Mouse (Mus musculus) limb, embryonic 15.5 days (tissue): ENCODE results near the gene Fgfr2. TPM values are rescaled to one million over a fixed set of nuclear protein-coding genes. Genes with fewer than 3 reads are reported as not detected.

Experiments used
- ATAC-seq: fragments of 200-750 bp; cut with Nextera tagmentation; 2 replicates; pipeline ENCODE4 v1.8.0; 2017; ENCODE audit warnings: low read depth, moderate TSS enrichment; ENCODE audit not compliant: insufficient number of reproducible peaks, low FRiP score, low TSS enrichment
- H3K27ac ChIP-seq: fragments of 300-500 bp; sonication (generic); 2 replicates; pipeline ENCODE4 v1.5.1; 2015; ENCODE audit warnings: moderate library complexity, mild to moderate bottlenecking, inconsistent platforms
- H3K27me3 ChIP-seq: fragments of 300-500 bp; sonication (generic); 2 replicates; pipeline ENCODE4 v1.6.1; 2015; ENCODE audit warnings: inconsistent platforms
- H3K36me3 ChIP-seq: fragments of 300-500 bp; sonication (generic); 2 replicates; pipeline ENCODE4 v1.6.1; 2015; ENCODE audit warnings: inconsistent platforms
- H3K4me1 ChIP-seq: fragments of 300-500 bp; sonication (generic); 2 replicates; pipeline ENCODE4 v1.6.1; 2015; ENCODE audit warnings: inconsistent platforms
- H3K4me2 ChIP-seq: fragments of 300-500 bp; sonication (generic); 2 replicates; pipeline ENCODE4 v1.6.1; 2015; ENCODE audit warnings: mild to moderate bottlenecking, inconsistent platforms
- H3K4me3 ChIP-seq: fragments of 300-500 bp; sonication (generic); 2 replicates; pipeline ENCODE4 v1.5.1; 2015; ENCODE audit warnings: mild to moderate bottlenecking, inconsistent platforms
- H3K9ac ChIP-seq: fragments of 300-500 bp; sonication (generic); 2 replicates; pipeline ENCODE4 v1.6.1; 2015; ENCODE audit warnings: inconsistent platforms
- H3K9me3 ChIP-seq: fragments of 300-500 bp; sonication (generic); 2 replicates; pipeline ENCODE4 v1.6.1; 2016; ENCODE audit warnings: inconsistent platforms
- WGBS: fragments of 180-500 bp; shearing (Covaris S2); methylation state at CpG from one replicate; pipeline ENCODE4 v1.1.7; 2015; 5-methylcytosine and 5-hydroxymethylcytosine counted together
- polyA plus RNA-seq: library from polyadenylated mRNA; unstranded; fragments of >200 nt; fragmentation: Nextera tagmentation; extraction: Ambion mirVana; gene quantifications from 2 replicates; pipeline ENCODE4 v1.2.1, GENCODE M21; 2015

Fgfr2 gene
- polyA plus RNA-seq, 1 experiment from 2014 or later = 101 TPM

DNA sequence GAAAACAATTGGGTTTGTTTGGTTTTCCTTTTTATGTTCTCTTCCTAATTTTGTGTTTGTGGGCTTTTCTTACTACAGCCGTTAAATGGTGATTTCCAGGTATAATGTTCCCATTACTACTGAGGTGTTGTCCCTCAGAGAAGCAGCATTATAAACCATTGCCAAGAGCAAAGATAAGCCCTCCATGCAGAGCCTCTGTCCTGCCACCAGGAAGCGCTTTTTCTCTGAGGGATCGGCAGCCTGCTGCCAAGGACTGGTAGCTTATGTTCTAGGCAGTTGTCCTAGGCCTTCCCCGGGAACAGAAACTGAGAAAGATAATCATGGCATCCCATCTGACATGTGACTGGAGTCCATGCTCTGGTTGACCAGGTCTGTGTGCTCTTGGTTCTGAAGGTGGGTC, 2374.0 kb downstream of the Fgfr2 start:
- no peak for ATAC-seq
- no peak overlapping the region for H3K9ac ChIP-seq
- H3K4me3 ChIP-seq = no peak overlapping the region
- H3K27me3 ChIP-seq = no peaks in the 10 kb centered on the region
- H3K9me3 ChIP-seq = no peaks in the 10 kb centered on the region
- H3K36me3 ChIP-seq = peaks cover 79% of the 10 kb centered on the region
- no peaks in the 10 kb centered on the region for H3K4me1 ChIP-seq
- H3K4me2 ChIP-seq = no peak overlapping the region
- no peak overlapping the region for H3K27ac ChIP-seq
- WGBS = 89% methylated on average over 4 of the region's 4 CpGs

DNA sequence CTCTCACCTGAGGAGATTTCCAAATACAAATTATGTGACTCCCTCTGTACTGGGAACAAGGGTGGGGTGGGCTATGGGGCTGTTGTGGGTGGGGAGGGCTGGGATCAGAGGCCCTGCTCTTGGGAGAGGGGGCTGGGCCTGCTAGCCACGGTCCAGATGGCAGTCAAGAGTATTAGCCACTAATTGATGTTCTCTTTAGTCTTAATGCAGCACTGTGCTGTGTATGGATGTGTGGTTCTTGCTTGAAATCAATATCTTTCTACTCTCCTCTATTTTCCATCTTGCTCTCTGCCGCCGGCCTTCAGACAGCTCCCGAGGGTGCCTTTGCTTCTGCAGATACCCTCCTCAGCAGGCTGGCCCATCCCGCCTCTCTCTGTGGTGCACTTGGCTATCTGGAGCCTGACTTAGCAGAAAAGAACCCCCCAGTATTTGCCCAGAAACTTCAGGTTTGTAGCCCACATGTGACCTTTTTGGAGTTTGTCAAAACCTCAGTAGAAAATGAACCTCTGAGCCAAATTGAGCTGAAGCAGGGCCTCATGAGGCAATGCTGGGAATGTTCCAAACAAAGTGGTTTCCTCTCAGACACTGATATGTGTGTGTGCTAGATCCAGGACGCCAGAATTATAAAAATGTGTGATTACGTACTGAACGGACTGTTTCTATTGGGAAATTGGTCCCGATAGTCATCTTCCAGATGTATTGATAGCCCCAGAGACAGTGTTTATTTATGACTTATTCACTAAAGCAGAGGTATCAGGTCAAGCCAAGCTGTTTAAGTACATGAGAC, 2379.7 kb downstream of the Fgfr2 start:
- Histone ChIP-seq H3K4me3 (no peak overlapping the region), H3K27me3 (no peaks in the 10 kb centered on the region), H3K4me2 (no peak overlapping the region), H3K27ac (no peak overlapping the region), H3K9ac (no peak overlapping the region), H3K9me3 (no peaks in the 10 kb centered on the region), H3K36me3 (peaks cover 87% of the 10 kb centered on the region), H3K4me1 (peaks cover 3% of the 10 kb centered on the region; the same call in 1 of the 2 replicates)
- ATAC-seq = no peak
- WGBS = 56% methylated on average over 9 of the region's 9 CpGs

DNA sequence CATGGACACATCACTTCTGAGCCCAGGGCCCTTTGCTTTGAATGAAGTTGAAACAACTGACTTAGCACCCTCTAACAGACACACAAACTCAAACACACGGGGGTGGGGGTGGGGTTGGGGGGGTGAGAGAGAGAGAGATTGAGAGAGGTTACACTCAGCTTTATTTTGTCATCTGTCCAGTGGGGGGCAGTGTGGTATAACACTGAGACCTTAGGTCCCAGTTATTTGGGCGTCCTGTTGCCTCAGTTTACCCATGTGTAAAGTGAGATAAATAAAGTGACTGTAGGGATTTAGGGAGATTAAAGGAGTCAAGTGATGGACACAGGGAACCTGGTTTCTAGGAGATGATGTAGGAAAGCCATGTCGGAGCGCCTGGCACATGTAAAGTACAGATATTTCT, 2382.1 kb downstream of the Fgfr2 start:
- peaks cover 84% of the 10 kb centered on the region for H3K36me3 ChIP-seq
- 84% methylated on average over 4 of the region's 4 CpGs for WGBS
- no peaks in the 10 kb centered on the region for H3K9me3 ChIP-seq
- no peak for ATAC-seq
- H3K4me2 ChIP-seq = no peak overlapping the region
- no peak overlapping the region for H3K4me3 ChIP-seq
- H3K4me1 ChIP-seq = peaks cover 3% of the 10 kb centered on the region; the same call in 1 of the 2 replicates
- H3K9ac ChIP-seq = no peak overlapping the region
- no peak overlapping the region for H3K27ac ChIP-seq
- H3K27me3 ChIP-seq = no peaks in the 10 kb centered on the region

DNA sequence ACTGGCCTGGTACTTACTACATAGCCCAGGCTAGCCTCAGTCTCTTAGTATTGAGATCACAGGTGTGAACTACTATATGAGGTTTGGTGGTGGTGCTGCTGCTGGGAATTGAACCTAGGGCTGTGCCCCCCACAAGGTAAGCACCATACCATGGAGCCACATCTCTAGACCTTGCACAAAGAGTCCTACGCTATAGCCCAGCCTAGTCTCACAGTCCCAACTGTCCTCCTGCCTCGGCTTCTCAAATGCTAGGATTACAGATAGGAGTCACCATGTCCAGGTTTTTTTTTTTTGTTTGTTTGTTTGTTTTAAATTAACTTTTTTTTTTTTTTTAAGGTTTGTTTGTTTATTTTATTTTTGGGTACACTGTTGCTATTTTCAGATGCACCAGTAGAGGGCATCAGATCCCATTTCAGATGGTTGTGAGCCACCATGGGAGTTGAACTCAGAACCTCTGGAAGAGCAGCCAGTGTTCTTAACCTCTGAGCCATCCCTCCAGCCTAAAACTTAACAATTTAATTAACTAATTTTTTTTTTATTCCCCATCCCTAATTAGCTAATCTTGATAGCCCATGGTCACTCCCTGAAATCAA, 2388.9 kb downstream of the Fgfr2 start:
- no peak for ATAC-seq
- no peak overlapping the region for H3K9ac ChIP-seq
- no peak overlapping the region for H3K27ac ChIP-seq
- H3K27me3 ChIP-seq = no peaks in the 10 kb centered on the region
- no peaks in the 10 kb centered on the region for H3K9me3 ChIP-seq
- H3K4me3 ChIP-seq = no peak overlapping the region
- peaks cover 68% of the 10 kb centered on the region for H3K36me3 ChIP-seq
- 0 out of 2 replicates have a peak, but pooled peaks cover 3% of the 10 kb centered on the region for H3K4me1 ChIP-seq
- H3K4me2 ChIP-seq = no peak overlapping the region
- WGBS = 94% methylated on average over 2 of the region's 2 CpGs

DNA sequence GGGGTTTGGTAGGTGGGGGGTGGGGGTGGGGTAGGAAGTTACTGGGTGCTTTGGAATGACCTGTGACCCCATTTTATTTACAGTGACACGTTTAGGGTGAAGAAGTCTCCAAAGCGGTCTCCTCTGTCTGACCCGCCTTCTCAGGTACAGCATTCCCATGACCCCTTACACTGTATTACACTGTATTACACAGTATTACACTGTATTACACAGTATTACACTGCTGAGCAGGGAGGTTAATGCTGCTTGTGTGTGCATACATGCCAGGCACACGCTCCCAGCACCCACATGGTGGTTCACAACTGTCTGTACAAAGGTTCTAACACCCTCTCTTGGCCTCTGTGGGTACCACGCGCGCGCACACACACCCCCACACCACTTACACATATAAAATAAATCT, 2389.7 kb downstream of the Fgfr2 start:
- H3K4me1 ChIP-seq = 0 out of 2 replicates have a peak, but pooled peaks cover 3% of the 10 kb centered on the region
- no peaks in the 10 kb centered on the region for H3K27me3 ChIP-seq
- H3K4me3 ChIP-seq = no peak overlapping the region
- H3K27ac ChIP-seq = no peak overlapping the region
- no peak overlapping the region for H3K4me2 ChIP-seq
- no peaks in the 10 kb centered on the region for H3K9me3 ChIP-seq
- 92% methylated on average over 8 of the region's 8 CpGs for WGBS
- peaks cover 70% of the 10 kb centered on the region for H3K36me3 ChIP-seq
- H3K9ac ChIP-seq = no peak overlapping the region
- no peak for ATAC-seq

DNA sequence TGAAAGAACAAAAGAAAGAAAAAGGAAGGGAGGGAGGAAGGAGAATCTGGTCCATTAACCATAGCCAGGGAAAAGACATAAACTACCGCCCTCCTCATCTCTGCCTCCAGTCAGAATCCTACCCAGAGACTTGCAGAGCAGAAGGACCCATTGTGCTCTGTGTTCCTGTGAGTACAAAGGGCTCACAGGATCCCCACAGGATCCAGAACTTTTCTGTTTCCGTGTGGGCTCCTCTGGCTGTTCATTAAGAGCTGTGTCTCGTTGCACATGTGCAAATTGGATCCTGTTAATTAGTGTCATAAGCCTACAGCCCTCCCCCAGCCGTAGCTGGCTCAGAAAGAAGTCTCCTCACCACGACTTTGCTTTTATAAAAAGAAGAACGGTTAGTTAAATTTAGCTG, 2390.2 kb downstream of the Fgfr2 start:
- Histone ChIP-seq H3K4me1 (0 out of 2 replicates have a peak, but pooled peaks cover 3% of the 10 kb centered on the region), H3K9me3 (no peaks in the 10 kb centered on the region), H3K27ac (no peak overlapping the region), H3K9ac (no peak overlapping the region), H3K36me3 (peaks cover 70% of the 10 kb centered on the region), H3K4me2 (no peak overlapping the region), H3K4me3 (no peak overlapping the region), H3K27me3 (no peaks in the 10 kb centered on the region)
- WGBS = 53% methylated on average over 6 of the region's 6 CpGs
- no peak for ATAC-seq

DNA sequence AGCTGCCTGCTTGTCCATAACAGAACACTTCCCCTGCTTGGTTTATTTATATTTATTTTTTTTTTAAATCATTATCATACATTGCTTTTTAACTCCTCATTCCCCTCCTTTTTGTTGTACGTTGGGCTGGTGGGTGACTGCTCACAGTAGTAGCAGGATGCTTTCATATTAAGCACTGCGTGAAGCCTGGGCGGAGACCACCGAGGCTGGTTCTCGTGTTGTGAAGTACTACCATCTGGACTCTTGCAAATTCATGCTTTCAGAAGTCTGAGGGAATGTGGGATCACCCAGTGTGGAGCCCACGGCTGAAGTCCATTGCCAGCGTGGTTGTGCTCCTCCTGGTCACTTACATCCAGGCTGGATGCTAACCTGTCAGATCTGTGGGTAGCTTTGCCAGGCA, 2391.4 kb downstream of the Fgfr2 start:
- Histone ChIP-seq H3K9me3 (no peaks in the 10 kb centered on the region), H3K27ac (no peak overlapping the region), H3K27me3 (no peaks in the 10 kb centered on the region), H3K4me1 (0 out of 2 replicates have a peak, but pooled peaks cover 3% of the 10 kb centered on the region), H3K4me2 (no peak overlapping the region), H3K9ac (no peak overlapping the region), H3K36me3 (peaks cover 60% of the 10 kb centered on the region), H3K4me3 (no peak overlapping the region)
- 53% methylated on average over 7 of the region's 7 CpGs for WGBS
- no peak for ATAC-seq

DNA sequence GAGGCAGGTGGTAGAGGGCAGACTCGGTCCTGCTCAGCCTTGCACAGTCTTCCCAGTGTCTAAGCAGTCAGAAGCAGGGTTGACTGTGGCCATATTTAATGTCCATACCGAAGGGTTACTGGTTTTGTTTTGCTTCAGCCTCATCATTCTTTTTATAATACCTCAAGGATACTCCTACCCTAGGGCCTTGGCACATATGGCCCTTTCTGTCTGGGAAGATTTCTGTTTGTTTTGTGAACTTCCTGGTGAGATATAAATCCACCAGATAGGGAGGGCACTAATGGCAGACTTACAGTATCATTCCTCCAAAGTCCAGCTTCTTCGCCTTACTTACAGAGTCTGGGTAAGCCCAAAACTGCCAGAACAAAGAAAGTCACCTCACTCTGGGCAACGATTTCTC, 2395.6 kb downstream of the Fgfr2 start:
- H3K4me2 ChIP-seq = no peak overlapping the region
- H3K4me3 ChIP-seq = no peak overlapping the region
- peaks cover 41% of the 10 kb centered on the region for H3K36me3 ChIP-seq
- WGBS = 92% methylated on average over 4 of the region's 4 CpGs
- 0 out of 2 replicates have a peak, but pooled peaks cover 3% of the 10 kb centered on the region for H3K4me1 ChIP-seq
- H3K9me3 ChIP-seq = no peaks in the 10 kb centered on the region
- ATAC-seq = no peak
- H3K27ac ChIP-seq = 0 out of 2 replicates have a peak overlapping the region, but pooled peaks have one; percentile 22
- no peak overlapping the region for H3K9ac ChIP-seq
- H3K27me3 ChIP-seq = no peaks in the 10 kb centered on the region

DNA sequence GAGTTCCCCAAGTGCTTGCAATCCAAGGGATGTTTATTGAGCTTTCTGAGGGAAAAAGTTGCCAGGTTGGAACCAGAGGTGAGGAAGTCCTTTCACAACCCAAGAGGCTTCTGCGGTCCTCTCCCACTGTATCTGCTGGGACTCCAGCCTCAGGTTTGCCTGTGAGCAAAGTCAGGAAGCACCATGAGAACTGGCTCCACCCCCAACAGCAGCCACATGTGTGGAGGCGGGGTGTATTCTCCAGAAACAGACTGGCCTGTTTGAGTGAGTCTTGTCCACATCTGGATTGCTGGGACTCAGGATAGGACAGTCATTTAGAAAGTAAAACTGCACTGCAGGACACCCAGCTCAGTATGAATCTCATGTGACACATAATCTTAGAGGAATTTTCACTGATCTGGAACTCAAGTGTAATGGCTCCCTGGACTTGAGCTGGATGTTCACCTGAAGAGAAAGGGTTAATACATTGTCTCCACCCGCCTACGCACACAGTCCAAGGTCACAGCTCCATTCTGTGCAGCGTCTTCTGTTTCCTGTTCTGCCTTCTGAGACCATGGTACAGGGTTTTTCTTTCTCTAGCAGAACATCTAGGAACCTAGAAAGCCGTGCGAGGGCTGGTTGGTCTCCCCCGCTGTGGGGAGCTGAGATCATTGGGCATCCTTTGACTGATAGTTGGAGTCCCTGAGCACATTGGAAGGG, 2396.3 kb downstream of the Fgfr2 start:
- ATAC-seq = 0 out of 2 replicates have a peak, but pooled peaks have one; percentile 31

DNA sequence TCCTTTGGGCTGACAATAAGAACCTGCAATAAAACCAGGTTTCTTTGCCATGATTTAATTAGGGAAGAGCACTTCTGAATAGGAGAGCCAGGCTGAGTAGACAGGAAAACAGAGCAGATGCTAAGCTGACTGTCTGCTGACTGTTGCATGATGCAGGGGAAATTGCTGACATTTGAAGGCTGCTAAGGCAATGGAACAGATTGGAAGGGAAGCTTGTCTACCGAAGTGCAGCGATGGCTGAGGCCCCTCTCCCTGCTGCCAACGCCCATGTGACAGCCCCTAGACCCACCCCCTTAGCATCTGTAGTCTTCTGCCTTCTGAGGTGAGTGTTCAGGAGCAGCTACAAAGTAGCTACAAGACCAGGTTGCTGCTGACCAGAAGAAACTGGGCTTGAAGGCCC, 2397.0 kb downstream of the Fgfr2 start:
- no peak overlapping the region for H3K9ac ChIP-seq
- peaks cover 41% of the 10 kb centered on the region for H3K36me3 ChIP-seq
- no peak overlapping the region for H3K27ac ChIP-seq
- no peak overlapping the region for H3K4me2 ChIP-seq
- H3K9me3 ChIP-seq = no peaks in the 10 kb centered on the region
- no peaks in the 10 kb centered on the region for H3K27me3 ChIP-seq
- no peak for ATAC-seq
- 0 out of 2 replicates have a peak, but pooled peaks cover 2% of the 10 kb centered on the region for H3K4me1 ChIP-seq
- no peak overlapping the region for H3K4me3 ChIP-seq
- 76% methylated on average over 3 of the region's 3 CpGs for whole genome bisulfite sequencing

More for the DNA sequence above, 2396.3 kb downstream of the Fgfr2 start:
- 0 out of 2 replicates have a peak overlapping the region, but pooled peaks have one; percentile 22 for H3K27ac ChIP-seq
- H3K4me1 ChIP-seq = 0 out of 2 replicates have a peak, but pooled peaks cover 3% of the 10 kb centered on the region
- H3K27me3 ChIP-seq = no peaks in the 10 kb centered on the region
- no peaks in the 10 kb centered on the region for H3K9me3 ChIP-seq
- 58% methylated on average over 8 of the region's 8 CpGs for WGBS
- H3K4me3 ChIP-seq = no peak overlapping the region
- H3K4me2 ChIP-seq = no peak overlapping the region
- no peak overlapping the region for H3K9ac ChIP-seq
- peaks cover 41% of the 10 kb centered on the region for H3K36me3 ChIP-seq

DNA sequence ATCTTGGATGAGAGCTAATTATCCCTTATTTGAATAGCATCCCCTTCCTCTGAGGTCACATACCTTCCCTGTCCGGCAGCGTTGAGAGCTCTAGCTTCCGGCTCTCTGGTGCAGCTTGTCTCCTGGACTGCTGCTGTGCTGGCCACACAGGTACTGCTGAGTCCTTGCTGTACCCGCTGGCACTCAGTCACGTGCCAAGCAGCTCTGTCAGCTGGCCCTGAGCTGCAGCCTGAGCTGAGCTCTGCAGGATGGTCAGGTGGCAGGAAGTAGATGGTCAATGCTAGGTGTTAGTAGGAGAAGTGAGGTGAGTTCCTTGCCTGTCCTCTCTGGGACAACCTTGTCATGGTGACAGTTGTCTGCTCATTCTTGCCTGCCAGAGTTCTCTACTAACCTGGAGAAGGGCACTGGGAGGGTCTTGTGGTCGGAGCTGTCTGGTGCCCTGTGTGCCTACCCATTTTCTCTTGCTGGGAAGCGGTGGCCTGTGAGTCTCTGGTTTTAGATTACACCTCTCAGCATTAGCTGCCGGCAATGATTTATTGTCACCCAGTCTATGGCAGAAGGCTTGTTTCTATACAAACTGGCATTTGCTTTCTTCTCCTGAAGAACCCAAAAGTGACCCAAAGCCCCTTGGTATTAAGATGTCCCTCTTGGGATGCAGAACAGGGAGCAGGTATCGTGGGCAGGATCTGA, 2402.4 kb downstream of the Fgfr2 start:
- H3K4me1 ChIP-seq = peaks cover 5% of the 10 kb centered on the region; the same call in 1 of the 2 replicates
- 79% methylated on average over 9 of the region's 9 CpGs for WGBS
- ATAC-seq = no peak
- H3K27me3 ChIP-seq = no peaks in the 10 kb centered on the region
- no peak overlapping the region for H3K9ac ChIP-seq
- no peak overlapping the region for H3K4me2 ChIP-seq
- no peaks in the 10 kb centered on the region for H3K9me3 ChIP-seq
- H3K36me3 ChIP-seq = peaks cover 41% of the 10 kb centered on the region
- H3K4me3 ChIP-seq = no peak overlapping the region
- H3K27ac ChIP-seq = no peak overlapping the region
